Mouse (Mus musculus) forebrain, embryonic 16.5 days (tissue): Measurements from ENCODE around the gene Pappa. TPM values are rescaled to one million over a fixed set of nuclear protein-coding genes. Genes with fewer than 3 reads are reported as not detected.

Experiments used
- ATAC-seq: fragments of 200-750 bp; cut with Nextera tagmentation; 2 replicates; pipeline ENCODE4 v1.8.0; 2017; ENCODE audit warnings: mild to moderate bottlenecking, moderate library complexity
- H3K27ac ChIP-seq: fragments of 300-500 bp; sonication (generic); 2 replicates; pipeline ENCODE4 v1.5.1; 2014; ENCODE audit warnings: low read length, control low read depth
- H3K27me3 ChIP-seq: fragments of 300-500 bp; sonication (generic); replicated peaks from 2 replicates; pipeline ENCODE4 v1.6.1; 2014; ENCODE audit warnings: low read length; ENCODE audit not compliant: control insufficient read depth, insufficient read depth
- H3K36me3 ChIP-seq: fragments of 300-500 bp; sonication (generic); 2 replicates; pipeline ENCODE4 v1.6.1; 2014; ENCODE audit not compliant: control insufficient read depth, insufficient read depth
- H3K4me1 ChIP-seq: fragments of 300-500 bp; sonication (generic); replicated peaks from 2 replicates; pipeline ENCODE4 v1.6.1; 2014; ENCODE audit warnings: low read length; ENCODE audit not compliant: control insufficient read depth, insufficient read depth
- H3K4me2 ChIP-seq: fragments of 300-500 bp; sonication (generic); 2 replicates; pipeline ENCODE4 v1.6.1; 2014; ENCODE audit warnings: mild to moderate bottlenecking, low read length, control low read depth
- H3K4me3 ChIP-seq: fragments of 300-500 bp; sonication (generic); replicated peaks from 2 replicates; pipeline ENCODE4 v1.5.1; 2014; ENCODE audit warnings: mild to moderate bottlenecking, low read length, control low read depth
- H3K9ac ChIP-seq: fragments of 300-500 bp; sonication (generic); replicated peaks from 2 replicates; pipeline ENCODE4 v1.6.1; 2014; ENCODE audit warnings: low read depth, low read length, control low read depth
- H3K9me3 ChIP-seq: fragments of 300-500 bp; sonication (generic); 2 replicates; pipeline ENCODE4 v1.6.1; 2016; ENCODE audit warnings: low read length; ENCODE audit not compliant: control insufficient read depth
- WGBS: fragments of 180-500 bp; shearing (Covaris S2); extraction: QIAGEN DNeasy Blood & Tissue Kit; methylation state at CpG from one replicate; pipeline ENCODE4 v1.1.7; 2014; 5-methylcytosine and 5-hydroxymethylcytosine counted together
- polyA plus RNA-seq: library from polyadenylated mRNA; unstranded; fragments of >200 nt; fragmentation: Nextera tagmentation; extraction: Ambion mirVana; gene quantifications from 2 replicates; pipeline ENCODE4 v1.2.1, GENCODE M21; 2015

Pappa gene
- polyA plus RNA-seq, 1 experiment from 2014 or later = 0.39 TPM

GRCm38 (mm10) chr4:65156231-65156630, 32.3 kb downstream of the Pappa start:
- H3K4me2 ChIP-seq = no peak overlapping the region
- H3K4me1 ChIP-seq = no peaks in the 10 kb centered on the region
- H3K9me3 ChIP-seq = no peaks in the 10 kb centered on the region
- H3K4me3 ChIP-seq = no peak overlapping the region
- 98% methylated on average over 10 of the region's 10 CpGs for WGBS
- no peaks in the 10 kb centered on the region for H3K27me3 ChIP-seq
- no peak overlapping the region for H3K9ac ChIP-seq
- no peaks in the 10 kb centered on the region for H3K36me3 ChIP-seq
- no peak overlapping the region for H3K27ac ChIP-seq
- no peak for ATAC-seq

DNA sequence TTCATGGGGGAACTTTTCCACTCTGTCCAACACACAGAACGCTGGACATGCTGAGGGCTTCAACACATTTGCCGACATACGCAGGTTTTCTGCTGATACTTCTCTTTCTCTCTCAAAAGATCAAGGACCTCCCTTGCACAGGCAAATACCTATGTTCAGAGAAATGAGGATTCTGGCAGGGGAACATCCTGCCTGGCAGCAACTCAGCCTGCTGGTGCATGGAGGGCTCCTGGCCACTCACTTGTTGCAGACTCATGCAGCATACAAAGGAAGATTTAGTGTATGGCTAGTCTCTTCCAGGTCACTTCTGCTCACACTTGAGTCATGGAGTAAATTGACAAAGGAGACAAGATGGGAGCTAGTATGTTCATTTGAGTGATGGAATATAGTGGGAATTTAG, 34.7 kb downstream of the Pappa start:
- Histone ChIP-seq H3K27me3 (no peaks in the 10 kb centered on the region), H3K9me3 (no peaks in the 10 kb centered on the region), H3K36me3 (no peaks in the 10 kb centered on the region), H3K4me2 (no peak overlapping the region), H3K27ac (no peak overlapping the region), H3K9ac (no peak overlapping the region), H3K4me1 (no peaks in the 10 kb centered on the region), H3K4me3 (no peak overlapping the region)
- no peak for ATAC-seq
- 92% methylated on average over 3 of the region's 3 CpGs for WGBS

DNA sequence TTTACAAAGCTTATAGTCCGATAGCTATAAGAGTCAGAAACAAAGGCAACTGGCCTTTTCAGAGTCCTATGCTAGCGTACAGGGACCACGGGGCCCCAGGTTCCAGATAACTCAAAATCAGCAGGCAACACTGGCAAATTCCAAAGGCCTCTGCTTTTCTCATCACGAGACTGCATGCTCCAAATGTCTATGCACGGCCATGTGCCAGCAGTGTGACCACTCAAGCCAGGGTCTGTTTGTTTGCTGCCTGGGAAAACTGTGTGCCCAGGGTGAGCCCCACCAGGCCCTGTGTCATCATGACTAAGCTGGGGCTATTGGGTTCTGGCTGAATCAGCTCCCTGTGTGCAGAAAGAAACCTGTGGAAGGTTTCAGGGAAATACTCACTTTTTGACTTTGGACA, 35.5 kb downstream of the Pappa start:
- 56% methylated on average over 5 of the region's 5 CpGs for WGBS
- no peaks in the 10 kb centered on the region for H3K36me3 ChIP-seq
- H3K9ac ChIP-seq = no peak overlapping the region
- no peak overlapping the region for H3K27ac ChIP-seq
- H3K4me3 ChIP-seq = no peak overlapping the region
- H3K4me2 ChIP-seq = no peak overlapping the region
- H3K27me3 ChIP-seq = no peaks in the 10 kb centered on the region
- no peaks in the 10 kb centered on the region for H3K4me1 ChIP-seq
- no peaks in the 10 kb centered on the region for H3K9me3 ChIP-seq
- ATAC-seq = no peak

DNA sequence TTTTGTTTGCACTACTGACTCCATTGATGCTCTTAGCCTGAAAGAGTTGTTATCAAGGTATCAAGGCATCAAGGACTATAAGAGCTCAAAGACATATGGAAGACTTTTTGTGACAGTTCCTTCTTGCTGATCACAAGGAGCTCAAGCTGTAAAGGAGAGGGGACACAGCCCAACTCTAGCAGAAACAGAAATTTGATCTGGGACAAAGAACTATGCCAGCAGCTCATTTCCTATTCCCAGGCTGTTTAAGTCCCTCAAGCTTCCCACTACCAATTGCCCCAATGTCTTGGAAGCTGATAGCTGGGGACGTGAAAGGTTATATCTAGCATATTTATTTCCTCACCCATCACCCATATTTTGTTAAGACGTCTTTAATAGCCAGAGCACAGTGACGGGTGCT, 39.7 kb downstream of the Pappa start:
- Histone ChIP-seq H3K4me2 (no peak overlapping the region), H3K4me1 (no peaks in the 10 kb centered on the region), H3K9me3 (no peaks in the 10 kb centered on the region), H3K4me3 (no peak overlapping the region), H3K27ac (no peak overlapping the region), H3K36me3 (no peaks in the 10 kb centered on the region), H3K9ac (no peak overlapping the region), H3K27me3 (no peaks in the 10 kb centered on the region)
- 92% methylated on average over 3 of the region's 3 CpGs for WGBS
- ATAC-seq = no peak

DNA sequence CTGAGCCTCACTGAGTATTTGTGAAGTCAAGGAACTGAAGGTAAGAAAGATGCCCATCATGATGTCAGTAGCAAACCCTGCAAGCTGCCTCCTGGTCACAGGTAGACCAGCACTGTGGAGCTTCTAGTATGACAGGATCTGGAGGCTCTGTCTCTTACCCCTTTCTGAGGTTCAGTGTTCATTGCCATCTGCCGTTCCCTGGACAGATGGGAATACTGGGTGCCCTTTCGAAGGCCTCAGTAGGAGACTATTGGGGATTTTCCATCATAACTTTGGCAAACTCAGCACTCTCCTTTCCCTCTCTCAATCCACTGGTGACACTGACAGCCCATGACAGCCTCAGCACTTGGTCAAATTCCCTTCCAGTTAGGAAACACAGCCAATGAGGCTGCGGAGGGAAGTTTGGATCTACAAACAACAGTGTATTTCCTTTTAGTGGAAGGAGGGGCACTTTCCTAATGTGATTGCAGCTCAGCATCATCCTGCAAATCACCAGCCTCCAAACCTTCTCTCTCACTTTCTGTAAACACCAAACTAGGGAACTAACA, 42.4 kb downstream of the Pappa start:
- Histone ChIP-seq H3K4me2 (no peak overlapping the region), H3K36me3 (no peaks in the 10 kb centered on the region), H3K9ac (no peak overlapping the region), H3K27ac (no peak overlapping the region), H3K4me1 (no peaks in the 10 kb centered on the region), H3K4me3 (no peak overlapping the region), H3K27me3 (no peaks in the 10 kb centered on the region), H3K9me3 (no peaks in the 10 kb centered on the region)
- ATAC-seq = no peak
- 96% methylated on average over 3 of the region's 3 CpGs for WGBS

- ATAC-seq = no peak
- Histone ChIP-seq H3K9me3 (no peaks in the 10 kb centered on the region), H3K27ac (no peak overlapping the region), H3K9ac (no peak overlapping the region), H3K4me3 (no peak overlapping the region), H3K4me1 (no peaks in the 10 kb centered on the region), H3K4me2 (no peak overlapping the region), H3K36me3 (no peaks in the 10 kb centered on the region), H3K27me3 (no peaks in the 10 kb centered on the region)
- 89% methylated on average over 3 of the region's 3 CpGs for WGBS
Measured at GRCm38 (mm10) chr4:65174505-65174904, 50.5 kb downstream of the Pappa start.

- H3K27ac ChIP-seq = no peak overlapping the region
- no peaks in the 10 kb centered on the region for H3K9me3 ChIP-seq
- 61% methylated on average over 1 of the region's 1 CpGs for WGBS
- H3K4me1 ChIP-seq = no peaks in the 10 kb centered on the region
- H3K4me3 ChIP-seq = no peak overlapping the region
- H3K9ac ChIP-seq = no peak overlapping the region
- no peak for ATAC-seq
- no peak overlapping the region for H3K4me2 ChIP-seq
- H3K36me3 ChIP-seq = no peaks in the 10 kb centered on the region
- no peaks in the 10 kb centered on the region for H3K27me3 ChIP-seq
Measured at GRCm38 (mm10) chr4:65178146-65178545, 54.2 kb downstream of the Pappa start.

GRCm38 (mm10) chr4:65187236-65187635, 63.3 kb downstream of the Pappa start:
- ATAC-seq = no peak
- no peaks in the 10 kb centered on the region for H3K4me1 ChIP-seq
- WGBS = 86% methylated on average over 2 of the region's 2 CpGs
- no peak overlapping the region for H3K9ac ChIP-seq
- no peak overlapping the region for H3K4me2 ChIP-seq
- no peaks in the 10 kb centered on the region for H3K36me3 ChIP-seq
- no peaks in the 10 kb centered on the region for H3K27me3 ChIP-seq
- H3K27ac ChIP-seq = no peak overlapping the region
- no peak overlapping the region for H3K4me3 ChIP-seq
- H3K9me3 ChIP-seq = no peaks in the 10 kb centered on the region

DNA sequence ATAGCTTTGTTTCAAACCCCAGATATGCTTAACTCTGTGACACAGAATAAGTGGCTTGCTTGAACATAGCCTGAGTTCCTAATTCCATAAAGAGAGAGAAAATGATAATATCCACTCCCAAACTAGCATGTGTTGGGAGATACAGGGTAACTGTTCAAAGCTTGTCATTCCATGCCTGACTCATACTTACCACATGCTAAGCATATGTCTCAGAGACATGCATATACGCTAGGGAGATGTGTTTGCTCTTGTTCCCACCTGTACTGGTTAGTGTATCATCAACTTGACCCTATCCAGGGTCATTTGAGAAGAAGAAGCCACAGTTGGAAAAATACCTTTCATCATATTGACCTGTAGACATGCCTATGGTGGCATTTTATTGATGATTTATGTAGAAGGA, 63.7 kb downstream of the Pappa start:
- ATAC-seq = no peak
- Histone ChIP-seq H3K4me2 (no peak overlapping the region), H3K27me3 (no peaks in the 10 kb centered on the region), H3K9me3 (no peaks in the 10 kb centered on the region), H3K4me1 (no peaks in the 10 kb centered on the region), H3K27ac (no peak overlapping the region), H3K9ac (no peak overlapping the region), H3K4me3 (no peak overlapping the region), H3K36me3 (no peaks in the 10 kb centered on the region)
- 93% methylated on average over 1 of the region's 1 CpGs for WGBS

DNA sequence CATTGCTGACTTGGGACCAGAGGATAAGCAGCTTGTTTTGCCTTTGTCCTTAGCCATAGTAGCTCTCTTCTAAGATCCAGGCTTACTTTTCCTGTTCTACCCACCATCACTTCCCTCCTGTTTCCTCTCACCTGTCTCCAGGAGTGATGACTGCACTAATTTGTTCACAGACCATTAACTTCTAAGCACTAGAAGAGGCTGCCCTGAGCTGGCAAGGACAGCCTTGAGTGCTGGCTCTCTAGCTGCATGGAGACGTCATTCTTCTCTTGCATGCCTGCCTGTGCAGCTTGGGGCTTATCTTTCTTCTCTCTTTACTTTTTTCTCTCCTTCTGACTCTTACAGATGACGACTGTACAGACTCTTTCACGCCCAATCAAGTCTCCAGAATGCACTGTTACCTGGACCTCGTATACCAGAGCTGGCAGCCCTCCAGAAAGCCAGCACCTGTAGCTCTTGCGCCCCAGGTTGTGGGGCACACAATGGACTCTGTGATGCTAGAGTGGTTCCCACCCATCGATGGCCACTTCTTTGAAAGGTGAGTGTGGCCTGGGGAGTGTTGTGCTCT, 65.0 kb downstream of the Pappa start:
- 70% methylated on average over 6 of the region's 6 CpGs for WGBS
- Histone ChIP-seq H3K4me3 (no peak overlapping the region), H3K9me3 (no peaks in the 10 kb centered on the region), H3K4me2 (no peak overlapping the region), H3K27me3 (no peaks in the 10 kb centered on the region), H3K36me3 (no peaks in the 10 kb centered on the region), H3K9ac (no peak overlapping the region), H3K4me1 (no peaks in the 10 kb centered on the region), H3K27ac (no peak overlapping the region)
- no peak for ATAC-seq
